Mouse (Mus musculus) gastrocnemius, adult 8-10 months (tissue): ENCODE measurements around the gene 6430628N08Rik. TPM values are rescaled to one million over a fixed set of nuclear protein-coding genes. Genes with fewer than 3 reads are reported as not detected.

Source experiments
- DNase-seq, 2 experiments: peaks; one replicate each; pipeline ENCODE4 v3.0.0; 2022; ENCODE audit warnings: low spot score in 2 of 2
- total RNA-seq, 4 experiments: library from RNA; stranded (reverse); gene quantifications; 2 replicates each; pipeline ENCODE4 v1.2.4; 2022

The 6430628N08Rik gene
- total RNA-seq, 4 experiments from 2014 or later, result not detected

- no peak for DNase-seq
These were observed 4.6 kb upstream of the 6430628N08Rik start for GRCm38 (mm10) chr4:115885846-115886245.

GRCm38 (mm10) chr4:115886875-115887274 is 3.6 kb upstream of the 6430628N08Rik start:
- no peak for DNase-seq

DNA sequence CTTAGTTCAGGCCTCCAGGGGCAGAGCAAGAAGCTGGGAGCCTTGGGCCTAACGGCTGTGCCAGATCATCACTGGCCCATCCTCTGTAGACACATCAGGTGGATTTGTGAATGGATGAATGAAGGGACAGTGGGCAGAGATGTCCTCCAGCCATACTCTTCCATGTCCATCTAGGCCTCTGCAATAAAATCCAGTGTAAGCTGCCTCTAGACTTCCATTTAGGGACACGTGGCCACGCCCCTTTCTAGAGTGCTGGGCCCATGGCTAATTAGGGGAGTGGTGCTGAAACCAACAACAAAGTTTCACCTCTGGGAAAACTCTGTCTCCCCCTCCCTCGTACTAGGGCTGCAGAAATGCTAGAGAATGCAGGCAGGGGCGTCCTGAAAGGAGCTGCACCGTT is 399 bp upstream of the 6430628N08Rik start:
- no peak for DNase-seq

- no peak for DNase-seq
These were observed 3.8 kb downstream of the 6430628N08Rik start for GRCm38 (mm10) chr4:115894281-115894680.

DNA sequence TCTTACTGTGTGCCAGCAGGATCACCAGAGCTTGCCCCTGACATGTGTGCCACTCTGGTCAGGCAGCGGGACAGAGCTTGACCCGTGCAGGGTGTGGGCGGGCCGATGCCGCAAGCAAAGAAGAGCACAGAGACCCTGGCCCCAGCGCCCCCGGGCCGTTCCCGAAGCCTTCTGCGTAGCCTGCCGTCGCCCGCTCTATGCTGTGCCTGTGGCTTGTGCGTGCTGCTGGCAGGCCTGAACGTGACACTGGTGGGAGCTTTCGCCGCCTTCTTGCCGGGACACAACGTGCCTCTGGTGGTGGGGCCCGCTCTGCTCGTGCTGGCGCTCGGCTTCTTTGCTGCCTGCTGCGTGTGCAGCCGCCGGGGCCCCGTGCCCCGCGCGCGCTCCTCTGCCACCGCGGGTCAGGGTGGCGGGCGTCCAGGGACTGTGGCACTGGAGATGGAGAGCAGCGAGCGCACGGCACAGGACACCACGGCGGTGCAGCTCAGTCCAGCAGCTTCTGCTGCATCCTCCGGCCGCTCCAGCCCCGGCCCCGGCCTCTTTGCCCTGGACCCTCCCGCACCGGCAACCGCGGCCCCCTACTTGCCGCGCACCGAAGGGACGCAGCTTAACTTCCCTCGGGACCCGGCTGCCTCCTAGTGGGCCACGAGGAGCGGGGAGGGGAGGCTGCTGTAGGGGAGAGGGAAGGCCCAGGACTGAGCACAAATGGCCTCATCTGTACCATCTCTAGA is 7.6 kb downstream of the 6430628N08Rik start:
- no peak for DNase-seq

GRCm38 (mm10) chr4:115902816-115903215 is 12.4 kb downstream of the 6430628N08Rik start:
- peak; percentile 18 to 30 for DNase-seq

DNA sequence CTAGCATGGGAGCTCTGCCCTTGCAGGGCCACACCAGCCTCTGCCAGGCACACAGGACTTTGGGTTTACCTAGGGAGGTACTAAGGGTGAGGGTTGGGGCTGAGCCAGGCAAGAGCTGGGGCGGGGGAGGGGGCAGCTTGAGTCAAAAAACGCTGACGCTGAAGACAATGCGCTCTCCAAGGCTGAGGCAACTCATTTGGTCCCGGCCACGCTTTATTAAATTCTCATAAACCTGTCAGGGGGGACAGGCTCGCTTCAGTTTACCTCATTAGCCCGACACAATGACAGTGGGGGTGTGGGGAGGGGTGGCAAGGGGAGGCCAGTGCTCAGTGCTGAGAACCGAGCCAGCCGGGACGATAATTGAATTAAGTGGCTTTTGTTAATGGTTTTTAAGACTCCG is 13.9 kb downstream of the 6430628N08Rik start:
- no peak for DNase-seq

- no peak for DNase-seq
These were observed 15.2 kb downstream of the 6430628N08Rik start for GRCm38 (mm10) chr4:115905701-115906100.

DNA sequence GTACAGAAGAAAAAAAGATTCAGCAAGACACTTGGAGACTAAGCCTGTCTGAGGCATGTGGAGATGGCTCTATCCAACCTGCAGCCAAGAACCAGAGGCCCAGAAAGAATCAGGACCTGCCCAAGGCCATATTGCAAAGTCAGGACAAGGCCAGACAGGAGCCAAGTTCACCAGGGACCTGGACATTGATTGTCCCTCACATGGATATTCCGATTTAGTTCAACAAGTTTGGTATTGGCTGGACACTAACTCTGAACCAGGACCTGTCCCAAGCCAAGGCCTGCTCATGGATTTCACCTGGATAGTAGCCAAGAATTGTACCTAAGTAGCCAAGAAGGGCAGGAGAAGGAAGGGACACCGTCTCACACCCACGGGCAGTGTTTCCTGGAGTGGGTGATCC is 16.3 kb downstream of the 6430628N08Rik start:
- DNase-seq, result no peak

- DNase-seq, result no peak
These were observed 17.5 kb downstream of the 6430628N08Rik start for GRCm38 (mm10) chr4:115907994-115908393.

- DNase-seq, result no peak
These were observed 18.2 kb downstream of the 6430628N08Rik start for GRCm38 (mm10) chr4:115908641-115909040.

DNA sequence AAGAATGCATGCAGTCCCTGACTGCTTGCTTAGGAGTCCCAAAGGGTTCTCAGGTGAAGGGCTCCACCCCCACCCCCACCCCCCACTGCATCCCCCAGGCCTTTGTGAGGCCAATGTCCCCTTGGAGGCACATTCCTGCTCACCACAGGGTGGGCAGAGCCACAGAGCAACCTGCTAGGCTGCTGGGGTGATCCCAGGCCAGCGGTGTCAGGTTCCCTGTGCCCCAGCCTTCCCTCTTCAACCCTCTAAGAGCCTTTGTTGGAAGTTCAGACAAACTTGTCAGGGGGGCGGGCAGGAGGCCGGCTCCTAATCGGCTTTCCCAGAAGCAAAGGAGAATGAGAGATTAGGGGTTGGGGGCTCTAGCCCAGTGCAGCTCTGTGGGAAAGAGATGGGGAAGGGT is 21.1 kb downstream of the 6430628N08Rik start:
- no peak for DNase-seq

DNA sequence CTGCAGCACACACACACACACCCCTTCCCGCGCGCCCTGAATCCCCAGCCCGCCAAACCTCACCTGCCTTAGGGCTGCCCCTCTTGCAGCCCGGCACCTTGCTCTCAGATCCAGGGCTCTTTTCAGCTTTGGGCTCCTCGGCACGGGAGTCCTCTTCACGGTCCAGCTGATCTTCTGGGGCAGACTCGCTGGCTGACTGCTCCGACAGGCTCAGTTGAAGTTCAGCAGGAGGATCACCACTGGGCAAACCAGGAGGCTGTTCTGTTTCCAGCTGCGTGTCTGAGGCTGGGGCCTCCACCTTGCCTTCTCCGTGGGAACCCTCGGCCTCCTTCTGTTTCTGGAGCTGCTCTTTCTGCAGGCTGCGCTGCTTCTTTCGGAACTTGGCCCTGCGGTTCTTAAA is 29.4 kb downstream of the 6430628N08Rik start:
- no peak for DNase-seq

DNA sequence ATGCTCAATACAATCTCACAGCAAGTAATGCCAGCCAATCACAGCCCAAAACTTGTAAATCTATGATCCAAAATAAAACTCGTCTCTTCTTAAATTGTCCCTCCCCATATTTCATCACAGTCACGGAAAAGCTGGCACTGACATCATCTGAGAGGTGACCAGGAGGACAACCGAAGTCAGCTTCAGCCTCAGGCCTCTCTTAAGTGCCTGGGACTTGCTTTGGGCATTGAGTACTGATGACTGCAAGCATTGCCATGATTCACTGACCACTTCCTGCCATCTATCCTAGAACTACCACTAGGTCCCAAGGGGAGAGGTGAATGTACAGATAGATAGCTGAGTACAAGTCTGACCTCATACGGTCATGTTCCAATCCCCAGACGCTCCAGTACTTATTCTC is 32.2 kb downstream of the 6430628N08Rik start:
- no peak for DNase-seq

GRCm38 (mm10) chr4:115923262-115923880 is 32.9 kb downstream of the 6430628N08Rik start:
- no peak for DNase-seq

- no peak for DNase-seq
These were observed 37.2 kb downstream of the 6430628N08Rik start for GRCm38 (mm10) chr4:115927637-115928036.

DNA sequence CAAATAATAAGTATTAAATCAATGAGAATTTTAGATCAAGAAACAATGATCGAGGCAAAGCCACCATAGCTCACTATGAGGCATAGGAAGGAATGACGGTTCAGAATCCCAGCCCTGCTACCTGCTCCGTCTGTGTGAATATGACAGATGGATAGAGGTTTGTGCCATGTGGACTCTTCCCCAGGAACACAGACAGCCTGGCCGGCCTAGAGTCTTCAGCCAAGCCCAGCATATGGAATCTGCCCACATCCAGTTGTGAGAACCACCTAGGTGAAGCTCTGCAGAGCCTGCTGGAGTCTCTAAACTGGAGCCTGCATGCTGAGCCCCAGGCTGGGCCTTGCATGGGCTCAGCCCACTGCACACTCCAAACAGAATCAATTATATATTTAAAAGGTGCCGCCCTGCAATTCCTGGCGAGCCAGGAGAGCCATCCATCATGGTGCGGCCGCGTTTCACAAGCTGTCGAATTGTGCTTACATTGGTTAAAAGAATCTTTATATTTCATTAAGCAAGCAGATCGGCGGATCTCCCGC is 41.2 kb downstream of the 6430628N08Rik start:
- no peak for DNase-seq

GRCm38 (mm10) chr4:115935835-115936581 is 45.5 kb downstream of the 6430628N08Rik start:
- DNase-seq, result no peak

- DNase-seq, result no peak
These were observed 46.2 kb downstream of the 6430628N08Rik start for GRCm38 (mm10) chr4:115936646-115937045.

- DNase-seq, result no peak
These were observed 46.9 kb downstream of the 6430628N08Rik start for GRCm38 (mm10) chr4:115937061-115937976.
